Mouse (Mus musculus): ENCODE measurements around the gene Sumf1.

Sumf1 gene

DNA sequence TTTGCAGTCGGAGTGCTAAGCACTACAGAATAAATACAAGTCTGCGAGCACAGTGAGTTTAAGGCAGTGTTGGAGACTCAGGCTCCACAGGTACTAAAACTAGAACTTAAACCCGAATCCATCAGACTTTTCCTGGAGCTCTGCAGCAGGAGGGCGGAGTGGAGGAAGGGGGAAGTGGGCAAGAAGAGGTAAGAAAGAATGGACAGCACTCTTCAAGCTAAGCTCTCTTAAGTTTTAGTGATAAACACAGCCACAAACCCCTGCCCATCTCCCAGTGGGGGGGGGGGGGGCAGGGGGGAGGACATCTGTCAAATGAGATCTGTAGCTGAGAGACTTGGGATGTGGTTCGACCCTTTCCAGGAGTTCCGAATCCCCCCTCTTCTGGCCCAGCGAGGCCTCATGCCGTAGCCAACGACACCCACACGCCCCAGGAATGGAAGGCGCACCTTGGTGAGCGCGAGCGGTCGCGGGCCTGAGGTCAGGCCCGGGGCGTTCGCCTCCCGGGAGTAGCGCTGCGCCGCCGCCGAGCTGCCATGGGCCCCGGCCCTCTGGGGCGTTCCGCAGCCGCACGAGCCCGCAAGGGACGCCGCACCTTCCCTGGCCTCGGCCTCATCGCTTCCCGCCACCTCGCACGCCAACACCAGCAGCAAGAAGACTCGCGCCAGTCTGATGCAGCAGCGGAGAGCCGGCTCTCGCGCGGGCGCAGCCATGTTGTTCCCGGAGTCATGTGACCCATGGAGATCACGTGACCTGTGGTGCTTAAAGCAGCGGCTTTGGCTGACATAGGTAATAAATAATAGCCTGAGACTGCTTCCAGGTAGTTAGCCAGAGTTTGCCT lies at the start of gene Sumf1:
Gene Sumf1 (minus strand): TSS at position 736 of the 838 bp plus-strand sequence.
- DNase-seq: peak; percentile 92 to 94

- no peak for DNase-seq
Observed at GRCm38 (mm10) chr6:108234536-108234935, 49.2 kb upstream of the Sumf1 start.

DNA sequence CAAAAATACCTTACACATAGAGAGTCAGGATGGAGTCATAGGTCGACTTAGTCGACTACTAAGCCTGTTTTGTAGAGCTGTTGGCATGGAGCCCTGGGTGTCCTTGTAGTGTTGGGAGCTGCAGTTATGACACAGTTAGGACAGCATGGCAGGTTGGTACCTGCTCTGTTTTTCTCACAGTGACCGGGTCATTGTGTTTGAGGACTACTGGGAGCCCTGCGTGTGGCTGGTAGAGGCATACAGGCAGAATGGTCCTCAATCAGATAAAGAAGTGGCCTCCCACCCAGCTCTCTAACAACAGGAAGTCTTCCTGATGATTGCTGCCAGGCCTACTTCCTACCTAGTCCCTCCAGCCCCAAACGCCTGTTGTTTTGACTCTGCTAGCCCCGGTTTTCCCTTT lies 47.7 kb upstream of the Sumf1 start:
- DNase-seq: no peak

- DNase-seq: no peak
Observed at GRCm38 (mm10) chr6:108231892-108232710, 46.7 kb upstream of the Sumf1 start.

GRCm38 (mm10) chr6:108230608-108231007 lies 45.2 kb upstream of the Sumf1 start:
- no peak for DNase-seq

DNA sequence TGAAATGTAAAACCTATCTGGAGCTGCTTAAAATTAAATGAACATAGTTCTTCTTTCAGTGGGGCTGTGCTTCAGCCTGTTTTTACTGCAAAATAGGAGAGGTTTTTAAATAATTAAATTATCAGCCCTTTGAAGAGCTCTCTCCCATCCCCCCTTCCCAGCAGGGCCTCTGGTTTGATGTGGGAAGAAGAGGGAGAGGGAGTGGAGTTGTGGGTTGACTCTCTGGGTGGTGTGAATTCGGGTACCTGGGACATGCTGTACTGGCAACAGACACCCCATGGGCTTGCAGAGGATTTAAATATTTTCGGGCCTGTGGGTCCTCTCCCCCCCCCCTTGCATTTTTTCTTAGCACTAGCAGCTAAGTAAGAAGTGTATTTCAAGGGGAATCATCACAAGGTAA lies 43.2 kb upstream of the Sumf1 start:
- DNase-seq: no peak

DNA sequence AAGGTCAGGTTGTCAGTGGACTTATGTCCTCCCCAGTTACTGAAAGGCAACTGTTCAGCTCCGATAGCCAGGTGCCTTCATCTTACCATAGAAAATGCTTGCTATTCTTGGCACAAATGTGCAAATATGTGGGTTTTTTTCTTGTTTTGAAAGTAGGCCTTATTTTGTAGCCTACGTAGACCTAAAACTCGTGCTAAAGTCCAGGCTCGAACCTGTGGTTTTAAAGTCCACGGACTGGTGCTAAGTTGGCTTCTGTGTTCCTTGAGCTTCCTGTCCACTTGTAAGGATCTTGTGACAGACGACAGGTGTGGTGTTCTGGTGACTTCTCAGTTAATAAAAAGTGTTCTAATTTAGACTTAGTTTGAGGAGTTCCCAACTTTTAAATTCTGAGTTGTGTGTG lies 42.7 kb upstream of the Sumf1 start:
- no peak for DNase-seq

GRCm38 (mm10) chr6:108227461-108227860 lies 42.1 kb upstream of the Sumf1 start:
- DNase-seq: no peak

GRCm38 (mm10) chr6:108226230-108226629 lies 40.8 kb upstream of the Sumf1 start:
- no peak for DNase-seq

GRCm38 (mm10) chr6:108225027-108225426 lies 39.6 kb upstream of the Sumf1 start:
- DNase-seq: no peak

DNA sequence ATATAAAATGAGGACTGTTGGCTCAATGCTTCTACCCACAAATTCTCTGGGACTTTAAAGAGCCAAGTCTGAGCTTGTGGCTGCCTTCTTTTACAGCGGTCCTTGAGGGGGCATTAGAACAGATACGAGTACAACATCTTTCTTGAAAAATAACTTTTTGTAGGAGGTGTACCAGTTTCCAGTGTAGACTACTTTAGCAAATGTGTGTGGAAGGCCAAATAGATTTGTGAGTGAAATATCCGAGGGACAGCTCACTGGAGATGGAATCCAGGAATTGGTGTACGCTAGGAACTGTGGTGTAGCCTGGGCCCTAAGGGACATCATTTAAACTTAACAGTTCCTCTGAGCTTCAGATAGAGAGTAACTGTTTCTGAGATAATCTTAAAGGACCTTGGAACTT lies 39.0 kb upstream of the Sumf1 start:
- no peak for DNase-seq

- no peak for DNase-seq
Observed at GRCm38 (mm10) chr6:108222875-108223274, 37.5 kb upstream of the Sumf1 start.

DNA sequence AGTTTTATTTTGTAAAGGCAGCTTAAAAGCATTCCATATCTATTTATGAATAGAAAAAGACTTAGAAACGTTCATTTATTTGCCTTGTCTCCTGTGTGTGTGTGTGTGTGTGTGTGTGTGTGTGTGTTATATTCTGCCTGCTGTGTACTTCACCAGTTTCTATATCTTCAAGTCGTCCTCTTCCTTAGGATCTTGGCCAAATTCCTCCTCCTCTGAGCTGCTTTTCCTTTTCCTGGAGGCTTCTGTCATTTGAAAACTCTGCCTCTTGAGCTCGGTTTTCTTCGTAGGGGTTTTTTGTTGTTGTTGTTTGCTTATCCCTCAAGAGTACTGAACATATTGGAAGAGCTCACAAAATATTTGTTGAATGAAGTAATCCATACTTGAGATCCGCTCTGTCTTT lies 37.1 kb upstream of the Sumf1 start:
- DNase-seq: no peak

DNA sequence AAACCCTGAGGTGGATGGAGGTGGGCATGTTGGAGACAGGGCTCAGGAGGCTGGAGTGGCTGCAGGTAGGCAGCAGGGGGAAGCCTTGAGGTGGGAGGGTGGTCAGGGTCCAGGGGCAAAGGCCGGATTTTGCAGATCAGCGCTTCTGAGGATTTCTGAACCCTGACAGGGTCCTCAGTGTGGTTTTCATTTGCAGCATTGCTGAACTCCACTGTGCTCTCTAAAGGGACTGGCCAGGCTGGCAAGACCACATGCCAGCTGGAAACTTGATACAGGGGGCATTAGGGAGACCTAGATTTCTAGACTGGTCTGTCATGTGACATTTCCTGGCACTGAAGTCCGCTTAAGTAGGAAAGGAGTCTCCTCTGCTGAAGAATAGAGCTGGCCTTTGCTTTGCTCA lies 32.6 kb upstream of the Sumf1 start:
- DNase-seq: no peak

GRCm38 (mm10) chr6:108216832-108217231 lies 31.4 kb upstream of the Sumf1 start:
- DNase-seq: no peak

DNA sequence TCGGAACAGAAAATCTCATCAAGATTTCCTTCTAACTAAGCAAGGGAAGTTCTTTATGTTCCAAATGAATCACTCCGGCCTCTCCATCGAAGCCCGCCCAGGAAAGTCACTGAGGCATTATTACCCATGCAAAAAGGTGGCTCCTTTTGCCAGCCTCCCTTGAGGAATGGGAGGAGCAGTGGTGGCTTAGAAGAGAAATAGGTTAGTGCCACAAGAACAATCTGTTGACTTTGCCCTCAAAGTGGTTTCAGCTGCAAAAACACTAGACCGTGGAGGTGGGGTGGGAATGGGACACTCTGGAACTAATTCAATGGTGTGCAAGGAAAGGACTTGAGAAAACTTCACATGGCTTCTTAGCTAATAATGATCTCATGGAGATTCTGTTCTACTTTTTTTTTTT lies 30.7 kb upstream of the Sumf1 start:
- no peak for DNase-seq

GRCm38 (mm10) chr6:108214294-108214925 lies 29.0 kb upstream of the Sumf1 start:
- no peak for DNase-seq

DNA sequence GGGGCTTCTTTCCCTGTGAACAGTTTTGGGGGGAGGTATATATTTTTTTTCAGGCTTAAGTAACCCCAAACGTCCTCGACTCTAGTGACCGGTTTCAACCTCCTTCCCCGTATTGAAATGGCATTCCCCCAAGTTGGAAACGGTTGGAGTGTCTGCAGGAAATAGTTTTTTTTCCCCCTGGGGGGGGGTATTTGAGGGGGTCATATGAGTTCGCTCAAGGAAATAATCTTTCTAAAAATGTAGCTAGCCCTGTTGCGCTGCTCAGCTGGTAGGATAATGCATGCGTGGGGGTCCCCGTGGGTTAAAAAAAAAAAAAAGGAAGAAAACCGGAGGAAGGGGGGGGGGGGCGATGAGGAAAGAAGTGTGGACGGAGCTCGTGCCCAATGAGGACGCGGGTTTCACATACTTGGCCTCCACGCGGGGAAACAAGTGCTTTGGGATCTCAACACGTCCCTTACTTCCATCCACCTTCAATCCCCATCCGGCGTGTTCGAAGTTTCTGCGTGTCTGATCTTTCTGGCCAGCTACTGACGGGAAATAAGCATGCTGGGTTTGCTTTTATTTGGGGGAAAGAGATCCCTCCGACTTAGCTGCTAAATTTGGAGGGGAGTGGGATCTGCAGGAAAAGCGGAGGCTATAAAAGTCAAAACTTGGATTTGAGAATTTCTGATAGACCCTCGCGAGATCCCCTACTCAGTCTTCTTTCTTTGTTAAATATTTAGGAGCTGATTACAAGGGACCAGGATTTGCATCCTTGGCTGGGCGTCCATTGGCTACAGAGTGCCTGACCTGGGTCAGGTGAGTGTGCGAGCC lies 28.3 kb upstream of the Sumf1 start:
- DNase-seq: peak in 1 of 2 experiments; percentile 21

DNA sequence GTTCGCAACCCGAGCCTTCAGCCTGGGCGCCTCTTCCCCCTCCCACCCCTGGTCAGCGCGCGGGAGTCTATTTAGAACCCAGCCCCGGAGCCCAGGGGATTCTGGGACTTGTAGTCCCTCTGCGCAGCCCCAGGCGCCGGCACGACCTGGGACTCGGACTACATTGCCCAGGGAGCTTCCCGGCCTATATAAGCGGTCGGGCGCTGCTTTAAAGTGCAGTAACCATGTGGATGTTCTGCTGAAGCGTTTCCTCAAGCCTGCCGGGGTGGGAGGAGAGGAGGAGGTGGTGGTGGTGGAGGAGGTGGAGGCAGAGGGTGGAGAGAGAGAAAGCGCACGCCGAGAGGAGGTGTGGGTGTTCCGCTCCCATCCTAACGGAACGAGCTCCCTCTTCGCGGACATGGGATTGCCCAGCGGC lies 27.5 kb upstream of the Sumf1 start, which contains the start of gene Itpr1:
Gene Itpr1 (plus strand): TSS at position 216 of the 415 bp plus-strand sequence.
- DNase-seq: peak; percentile 95 to 97

DNA sequence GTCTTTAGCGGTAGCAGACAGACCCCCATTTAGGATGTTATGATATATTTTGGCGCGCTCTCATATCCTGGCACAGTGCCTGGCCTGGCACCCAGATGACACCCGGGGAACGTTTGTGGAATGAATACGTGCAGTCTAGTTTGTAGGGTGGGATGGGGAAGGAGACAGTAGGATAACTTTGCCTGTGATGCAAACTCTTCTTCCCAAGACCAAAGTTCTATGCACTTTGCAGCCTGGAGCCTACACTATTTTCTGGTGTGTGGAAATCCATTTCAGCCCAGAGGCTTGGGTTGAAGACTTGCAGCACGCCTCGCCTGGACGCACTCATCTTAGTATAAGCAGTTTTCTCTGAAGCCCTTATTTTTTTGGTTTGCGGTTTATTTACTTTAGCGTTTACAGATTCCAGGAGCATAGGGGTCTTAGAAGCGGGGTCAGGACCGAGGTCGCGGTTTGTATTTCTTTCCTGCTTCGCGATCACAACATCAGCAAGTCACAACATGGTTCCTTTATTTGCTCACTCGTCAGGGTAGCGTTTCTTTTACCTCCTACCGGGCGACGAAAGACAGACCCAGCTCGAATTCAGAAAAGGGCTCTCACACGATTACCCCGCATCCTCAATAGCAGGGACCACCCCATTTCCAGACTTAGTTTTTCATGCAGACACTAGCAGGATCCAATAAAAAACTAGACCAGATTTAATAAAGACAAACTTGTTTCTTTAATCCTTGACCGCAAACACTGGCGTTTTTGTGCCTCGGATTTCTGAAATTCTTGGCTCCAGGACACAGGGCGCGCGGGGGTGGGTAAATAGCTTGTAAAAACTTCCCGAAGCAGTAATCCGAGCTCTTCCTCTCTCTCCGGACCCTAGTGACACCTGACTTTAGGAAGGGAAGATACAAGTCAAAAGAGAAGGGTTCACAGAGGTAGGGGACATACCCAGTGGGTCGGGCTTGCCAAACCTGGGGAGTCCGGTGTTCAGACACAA lies 26.8 kb upstream of the Sumf1 start:
- peak; percentile 24 to 31 for DNase-seq

DNA sequence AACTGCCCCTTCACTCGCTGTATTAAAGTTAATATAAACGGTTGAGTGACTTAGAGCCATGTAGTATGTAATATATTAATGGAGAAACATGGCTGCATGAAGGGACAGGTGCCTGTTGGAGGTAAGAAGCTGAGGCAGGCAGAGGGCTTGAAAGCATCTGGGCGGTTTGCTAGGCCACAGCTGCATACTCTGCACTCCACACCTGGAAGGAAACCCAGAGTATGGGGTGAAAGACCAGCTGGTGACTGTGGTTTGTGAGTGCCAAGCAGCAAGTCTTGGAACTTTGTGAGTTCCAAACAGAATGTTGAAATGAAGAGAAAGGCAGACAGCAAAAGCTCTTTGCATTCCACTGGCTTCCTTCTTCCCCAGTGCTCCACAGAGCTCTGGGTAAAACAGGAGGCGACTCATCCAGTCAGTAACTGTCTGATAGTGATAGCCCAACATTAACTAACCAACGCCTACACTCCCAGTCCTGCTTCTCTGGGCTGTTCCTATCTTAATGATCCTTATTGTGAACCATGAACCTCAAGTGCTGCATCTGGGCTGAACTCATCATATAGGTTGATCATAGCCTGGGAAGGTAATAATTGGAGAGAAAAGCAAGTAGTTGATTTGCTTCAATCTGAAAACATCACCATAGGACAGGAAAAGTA lies 21.7 kb upstream of the Sumf1 start:
- no peak for DNase-seq

Measured in cerebellum, postnatal 36 days (tissue).